Mouse (Mus musculus) neural tube, embryonic 15.5 days (tissue): ENCODE measurements around the gene Skint7. TPM values are rescaled to one million over a fixed set of nuclear protein-coding genes. Genes with fewer than 3 reads are reported as not detected.
"Not testable (repeated sequence)": the region's sequence is repeated elsewhere in the genome, so short reads cannot be mapped to it uniquely, and the experiment has no call there.

Source experiments
- ATAC-seq: fragments of 200-750 bp; cut with Nextera tagmentation; 2 replicates; pipeline ENCODE4 v1.8.0; 2017; ENCODE audit warnings: mild to moderate bottlenecking, moderate TSS enrichment, moderate library complexity; ENCODE audit not compliant: low FRiP score
- H3K27ac ChIP-seq: fragments of 300-500 bp; sonication (generic); replicated peaks from 2 replicates; pipeline ENCODE4 v1.5.1; 2015; ENCODE audit warnings: mild to moderate bottlenecking, inconsistent platforms
- H3K27me3 ChIP-seq: fragments of 300-500 bp; sonication (generic); replicated peaks from 2 replicates; pipeline ENCODE4 v1.6.1; 2015; ENCODE audit warnings: inconsistent platforms
- H3K36me3 ChIP-seq: fragments of 300-500 bp; sonication (generic); 2 replicates; pipeline ENCODE4 v1.6.1; 2015; ENCODE audit warnings: inconsistent platforms
- H3K4me1 ChIP-seq: fragments of 300-500 bp; sonication (generic); 2 replicates; pipeline ENCODE4 v1.6.1; 2015; ENCODE audit warnings: inconsistent platforms
- H3K4me2 ChIP-seq: fragments of 300-500 bp; sonication (generic); 2 replicates; pipeline ENCODE4 v1.6.1; 2015; ENCODE audit warnings: inconsistent platforms, mild to moderate bottlenecking, moderate library complexity
- H3K4me3 ChIP-seq: fragments of 300-500 bp; sonication (generic); replicated peaks from 2 replicates; pipeline ENCODE4 v1.5.1; 2015; ENCODE audit warnings: mild to moderate bottlenecking, inconsistent platforms
- H3K9ac ChIP-seq: fragments of 300-500 bp; sonication (generic); replicated peaks from 2 replicates; pipeline ENCODE4 v1.6.1; 2015; ENCODE audit warnings: mild to moderate bottlenecking, inconsistent platforms
- H3K9me3 ChIP-seq: fragments of 300-500 bp; sonication (generic); replicated peaks from 2 replicates; pipeline ENCODE4 v1.6.1; 2016; ENCODE audit warnings: inconsistent platforms
- whole genome bisulfite sequencing: fragments of 180-500 bp; shearing (Covaris S2); methylation state at CpG from one replicate; pipeline ENCODE4 v1.1.7; 2015; ENCODE audit warnings: mixed read lengths; 5-methylcytosine and 5-hydroxymethylcytosine counted together
- polyA plus RNA-seq: library from polyadenylated mRNA; unstranded; fragments of >200 nt; fragmentation: Nextera tagmentation; extraction: Ambion mirVana; gene quantifications from 2 replicates; pipeline ENCODE4 v1.2.1, GENCODE M21; 2015

The Skint7 gene
- 0.68 TPM in 1 of 2 replicates, not detected in the other for polyA plus RNA-seq

GRCm38 (mm10) chr4:111972623-111973022 lies at the start of gene Skint7:
TSS of gene Skint7 (plus strand) at chr4:111972923.
- no peak for ATAC-seq
- Histone ChIP-seq H3K4me1 (no peaks in the 10 kb centered on the region), H3K27ac (no peak within 1 kb of the TSS), H3K27me3 (no peaks in the 10 kb centered on the region), H3K4me3 (no peak within 1 kb of the TSS), H3K9ac (no peak within 1 kb of the TSS), H3K4me2 (no peak within 1 kb of the TSS), H3K9me3 (no peaks in the 10 kb centered on the region), H3K36me3 (no peaks in the 10 kb centered on the region)
- WGBS, result 95% methylated on average over 1 of the region's 1 CpGs

- Histone ChIP-seq H3K9me3 (no peaks in the 10 kb centered on the region), H3K27me3 (no peaks in the 10 kb centered on the region), H3K4me1 (no peaks in the 10 kb centered on the region), H3K4me3 (no peak overlapping the region), H3K36me3 (no peaks in the 10 kb centered on the region), H3K27ac (no peak overlapping the region), H3K9ac (no peak overlapping the region), H3K4me2 (no peak overlapping the region)
- ATAC-seq, result 0 out of 2 replicates have a peak, but pooled peaks have one; percentile 24
- 33% methylated on average over 1 of the region's 1 CpGs for WGBS
These were observed 11.4 kb upstream of the Skint7 start for GRCm38 (mm10) chr4:111961309-111961708.

- not testable (repeated sequence) for H3K9me3 ChIP-seq, H3K27me3 ChIP-seq, H3K4me1 ChIP-seq, H3K36me3 ChIP-seq, H3K4me2 ChIP-seq, H3K27ac ChIP-seq, H3K4me3 ChIP-seq, H3K9ac ChIP-seq, ATAC-seq
- WGBS, result 68% methylated on average over 1 of the region's 1 CpGs
These were observed 9.5 kb upstream of the Skint7 start for GRCm38 (mm10) chr4:111963241-111963640.

- Histone ChIP-seq H3K36me3 (no peaks in the 10 kb centered on the region), H3K9me3 (no peaks in the 10 kb centered on the region), H3K27me3 (no peaks in the 10 kb centered on the region), H3K4me3 (no peak overlapping the region), H3K4me2 (no peak overlapping the region), H3K9ac (no peak overlapping the region), H3K27ac (no peak overlapping the region), H3K4me1 (no peaks in the 10 kb centered on the region)
- ATAC-seq, result no peak
- 88% methylated on average over 3 of the region's 3 CpGs for WGBS
These were observed 9.1 kb upstream of the Skint7 start for GRCm38 (mm10) chr4:111963669-111964068.

DNA sequence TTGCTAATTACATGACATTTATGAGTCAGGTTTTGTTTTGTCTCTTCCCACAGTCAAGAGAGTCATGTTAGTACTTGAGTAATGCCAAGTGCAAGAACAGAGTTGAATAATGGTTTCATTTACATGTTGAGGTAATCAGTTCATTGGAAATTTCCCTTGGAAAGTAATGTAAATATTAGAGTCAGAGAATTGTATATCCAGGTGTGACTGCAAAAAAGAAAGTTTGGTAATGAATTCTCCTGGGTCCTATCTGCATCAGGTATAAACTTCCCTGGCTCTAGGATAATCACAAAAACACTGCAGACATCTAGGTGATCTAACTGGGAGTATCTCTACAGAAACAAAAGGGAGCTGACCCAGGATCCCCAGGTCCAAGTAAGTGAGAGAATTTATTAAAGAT lies 33.2 kb downstream of the Skint7 start, which contains the start of gene Skint1:
Gene Skint1 (plus strand): TSS at position 301 of the 400 bp plus-strand sequence.
- H3K36me3 ChIP-seq, result no peaks in the 10 kb centered on the region
- no peak within 1 kb of the TSS for H3K4me3 ChIP-seq
- H3K27me3 ChIP-seq, result no peaks in the 10 kb centered on the region
- H3K27ac ChIP-seq, result no peak within 1 kb of the TSS
- no peak within 1 kb of the TSS for H3K9ac ChIP-seq
- no peak for ATAC-seq
- no peak within 1 kb of the TSS for H3K4me2 ChIP-seq
- H3K9me3 ChIP-seq, result no peaks in the 10 kb centered on the region
- H3K4me1 ChIP-seq, result no peaks in the 10 kb centered on the region

Other genes starting within 250 kb of the Skint7 start
- gene Slc5a9, start 70.0 kb upstream of the Skint7 start, polyA plus RNA-seq, result 13.2 TPM in 1 of 2 replicates, not detected in the other
- gene Skint8, start 53.5 kb upstream of the Skint7 start, polyA plus RNA-seq, result 0.84 TPM in 1 of 2 replicates, not detected in the other
- 1.6 TPM in 1 of 2 replicates, not detected in the other for gene Skint1, start 33.3 kb downstream of the Skint7 start, polyA plus RNA-seq
- 0.47 TPM in 1 of 2 replicates, not detected in the other for gene Skint4, start 99.1 kb downstream of the Skint7 start, polyA plus RNA-seq